Mouse (Mus musculus): ENCODE measurements at regions not wholly inside any gene's neighbourhood (a gene's known extent, or its start where the extent isn't known, plus 50 kb on each side); places are given as distances from the start of the nearest gene placed in this dataset.

DNA sequence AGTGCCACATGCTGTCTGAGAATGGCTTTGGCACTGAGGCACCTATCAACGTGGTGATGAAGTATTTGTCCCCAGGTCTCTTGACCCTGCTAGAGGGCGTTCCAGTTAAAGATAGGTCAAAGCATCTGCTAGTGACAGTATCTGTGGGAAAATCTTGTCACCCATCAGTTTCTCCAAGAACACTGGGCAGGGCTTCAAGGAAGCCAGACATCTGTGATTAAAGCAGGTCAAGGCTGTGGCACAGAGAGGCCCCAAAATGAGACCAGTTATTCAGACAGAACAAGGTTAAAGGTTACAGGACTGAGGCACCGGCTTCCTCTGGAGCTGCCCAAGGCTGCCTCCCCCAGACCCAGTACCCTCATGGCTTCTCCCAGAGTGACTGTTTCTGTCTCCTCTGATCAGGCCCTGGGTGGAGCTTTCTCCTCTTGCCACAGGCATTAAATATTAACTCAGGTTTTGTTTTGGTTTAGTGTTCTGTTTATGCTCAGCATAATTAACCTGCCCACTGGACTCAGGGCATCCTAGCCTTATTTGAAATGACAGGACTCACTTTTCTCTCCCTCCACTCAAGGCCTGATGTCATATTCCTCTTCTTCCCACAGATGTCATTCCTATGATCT lies 128.6 kb downstream of the Tmem17 start:
- DNase-seq (ENCODE audit: low spot score in 2 of 2) = no peak

DNA sequence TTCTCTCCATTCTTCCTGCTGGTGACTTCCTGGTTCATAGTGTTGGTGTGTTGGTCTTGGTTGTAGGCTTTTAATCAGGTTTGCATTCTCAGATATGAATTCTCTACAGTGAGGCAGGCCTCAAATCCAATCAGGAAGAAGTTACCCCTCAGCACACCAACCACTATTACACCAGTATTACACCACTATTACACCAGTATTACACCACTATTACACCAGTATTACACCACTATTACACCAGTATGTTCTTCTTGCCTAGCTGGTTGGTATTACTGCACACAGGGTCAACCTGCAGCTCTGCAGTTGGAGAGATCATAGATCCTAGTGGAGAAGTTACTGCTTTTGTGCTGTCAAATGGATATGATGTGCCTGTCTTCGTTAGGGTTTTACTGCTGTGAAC lies 129.6 kb downstream of the Tmem17 start:
- DNase-seq (ENCODE audit: low spot score in 2 of 2) = no peak

DNA sequence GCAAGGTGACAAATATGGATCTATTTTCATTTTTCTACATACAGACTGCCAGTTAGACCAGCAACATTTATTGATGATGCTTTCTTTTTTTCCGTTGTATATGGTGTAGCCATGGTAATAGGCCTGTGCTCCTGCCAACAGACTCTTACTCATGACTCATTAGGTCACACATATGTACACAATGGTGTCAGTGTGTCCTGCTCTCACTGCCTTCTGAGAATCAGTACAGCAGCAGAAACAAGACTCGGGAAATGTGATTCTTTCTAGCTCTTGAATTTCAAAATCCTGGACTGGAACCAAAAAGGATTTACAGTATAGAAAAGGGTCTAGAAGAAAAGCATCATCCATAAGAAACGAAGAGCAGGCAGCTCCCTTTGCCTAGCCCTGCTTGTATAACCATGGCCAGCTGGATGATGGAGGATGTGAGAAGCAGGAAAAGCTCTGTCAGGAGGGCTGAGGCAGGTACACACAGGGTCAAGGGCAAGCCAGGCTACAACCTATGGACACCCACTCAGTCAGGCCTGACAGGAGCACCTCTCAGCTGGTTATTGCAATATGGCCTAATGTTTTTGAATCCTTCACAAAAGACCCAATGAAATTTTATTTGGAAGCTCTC lies 132.2 kb downstream of the Tmem17 start:
- no peak for DNase-seq (ENCODE audit: low spot score in 2 of 2)

DNA sequence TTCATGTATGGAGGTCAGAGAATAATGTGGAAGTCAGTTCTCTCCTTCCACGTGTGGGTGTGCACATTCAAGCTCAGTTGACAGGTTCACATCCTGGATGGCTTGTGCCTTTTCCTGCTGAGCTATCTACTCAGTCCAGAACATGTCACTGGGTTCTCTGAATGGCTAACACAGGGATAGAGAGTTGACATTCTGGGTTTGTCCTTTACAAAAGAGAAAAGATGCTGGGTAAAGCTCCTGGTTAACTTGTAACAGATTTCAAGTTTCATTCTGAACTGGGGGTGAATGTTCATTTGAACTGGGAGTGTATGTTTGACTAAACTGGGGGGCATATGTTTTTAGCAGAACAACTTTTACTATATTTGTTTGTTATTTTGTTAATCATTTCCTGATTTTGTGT lies 133.0 kb downstream of the Tmem17 start:
- DNase-seq (ENCODE audit: low spot score in 2 of 2) = no peak

DNA sequence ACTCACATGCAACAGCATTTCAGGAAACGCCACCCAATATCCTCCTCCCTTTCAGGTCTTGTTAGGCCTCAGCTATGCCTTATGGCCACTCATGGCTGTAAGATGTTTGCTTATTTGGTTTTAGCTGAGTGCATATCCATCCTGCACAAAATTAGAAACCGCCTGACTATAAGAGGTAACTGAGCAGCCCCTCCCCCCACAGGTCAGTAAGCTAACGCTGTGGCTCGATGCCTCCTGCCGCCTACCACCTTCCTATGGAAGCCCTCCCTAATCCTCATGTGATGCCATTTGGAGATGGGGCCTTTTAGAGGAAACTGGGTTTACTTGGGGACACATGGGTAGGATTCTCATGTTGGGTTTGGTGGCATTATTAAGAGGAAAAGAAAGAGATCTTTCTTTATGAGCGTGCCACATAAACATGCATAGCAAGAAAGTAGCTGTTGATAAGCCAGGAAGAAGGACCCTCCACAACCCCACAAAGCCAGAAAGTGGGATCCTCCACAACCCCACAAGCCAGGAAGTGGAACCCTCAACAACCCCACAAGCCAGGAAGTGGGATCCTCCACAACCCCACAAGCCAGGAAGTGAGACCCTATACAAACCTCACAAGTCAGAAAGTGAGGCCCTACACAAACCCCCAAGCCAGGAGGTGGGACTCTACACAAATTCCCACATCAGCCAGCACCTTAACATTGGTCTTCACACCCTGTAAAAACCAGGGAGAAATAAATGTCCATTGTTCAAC lies 134.5 kb downstream of the Tmem17 start:
- no peak for DNase-seq (ENCODE audit: low spot score in 2 of 2)

DNA sequence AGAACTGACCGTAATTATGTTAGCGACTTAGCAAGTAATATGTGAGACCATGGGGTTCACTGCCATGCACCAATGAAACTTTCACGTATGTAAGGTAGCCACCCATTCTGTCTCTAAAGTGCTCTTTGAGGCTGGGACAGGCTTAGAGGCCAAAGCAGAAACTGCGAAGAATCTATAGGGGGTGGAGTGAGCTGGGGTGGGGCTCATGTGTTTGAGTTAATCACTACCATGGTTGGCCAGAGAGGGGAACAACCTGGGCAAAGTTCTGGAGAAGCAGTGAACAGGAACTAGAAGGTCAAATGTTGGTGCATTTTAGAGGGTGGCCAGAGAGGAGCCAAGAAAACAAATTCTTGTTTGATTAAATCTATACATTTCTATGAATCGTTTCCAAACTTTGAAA lies 136.4 kb downstream of the Tmem17 start:
- DNase-seq (ENCODE audit: low spot score in 2 of 2) = no peak

DNA sequence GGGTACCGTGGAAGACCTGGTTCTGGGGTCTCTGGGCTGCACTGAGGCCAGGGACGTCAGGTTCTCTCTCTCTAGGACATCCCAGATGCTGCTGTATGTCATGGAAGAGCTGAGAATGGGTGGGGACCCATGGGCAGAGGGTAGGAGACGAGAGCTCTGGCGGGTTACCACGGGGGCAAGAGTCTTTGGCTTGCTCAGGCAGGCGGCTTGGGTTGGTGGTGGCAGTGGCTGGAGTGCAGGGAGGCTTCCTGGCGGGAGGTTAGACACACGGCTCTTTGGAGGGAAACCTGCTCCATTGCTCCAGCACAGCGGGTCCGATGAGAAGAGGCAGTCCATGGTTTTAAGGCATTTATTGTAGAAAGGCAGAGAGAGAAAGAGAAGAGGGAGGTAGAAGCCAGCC lies 138.9 kb downstream of the Tmem17 start:
- DNase-seq (ENCODE audit: low spot score in 2 of 2) = no peak

DNA sequence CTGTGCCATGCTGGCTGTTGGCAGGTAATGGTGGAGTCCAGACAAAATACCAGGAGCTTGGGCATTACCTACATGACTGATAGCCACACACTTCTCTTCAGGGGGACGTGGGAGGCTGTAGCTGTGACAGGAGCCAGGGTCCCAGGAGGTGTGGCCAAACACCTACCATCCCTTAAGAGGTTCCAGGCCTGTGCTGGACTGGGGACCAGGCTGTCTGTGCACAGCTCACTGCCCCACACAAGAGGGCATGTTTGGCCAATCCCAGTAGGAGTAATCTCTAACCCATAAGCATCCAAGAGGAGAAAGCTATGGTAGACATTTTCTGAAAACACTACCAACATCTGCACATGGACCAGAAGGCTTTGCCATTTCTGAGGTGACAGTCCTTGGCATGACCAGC lies 139.4 kb downstream of the Tmem17 start:
- DNase-seq (ENCODE audit: low spot score in 2 of 2) = no peak

DNA sequence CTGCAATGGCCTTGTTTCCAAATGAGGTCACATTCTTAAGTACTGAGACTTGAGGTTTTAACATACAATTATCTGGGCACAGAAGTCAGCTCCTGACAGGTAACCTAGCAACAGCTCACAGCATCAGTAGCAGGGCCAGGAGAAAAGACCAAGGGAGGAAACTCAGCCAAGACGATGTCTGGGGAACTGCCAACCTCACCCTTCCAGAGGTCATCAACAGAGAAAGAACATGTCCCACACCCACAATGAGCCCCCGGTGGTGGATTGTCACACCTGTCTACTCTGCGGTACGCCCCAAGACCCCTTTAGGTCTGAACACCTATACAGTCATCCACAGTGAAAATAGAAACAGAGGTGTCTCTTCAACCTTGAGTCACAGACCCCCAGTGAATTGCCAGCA lies 140.0 kb downstream of the Tmem17 start:
- DNase-seq (ENCODE audit: low spot score in 2 of 2) = no peak

DNA sequence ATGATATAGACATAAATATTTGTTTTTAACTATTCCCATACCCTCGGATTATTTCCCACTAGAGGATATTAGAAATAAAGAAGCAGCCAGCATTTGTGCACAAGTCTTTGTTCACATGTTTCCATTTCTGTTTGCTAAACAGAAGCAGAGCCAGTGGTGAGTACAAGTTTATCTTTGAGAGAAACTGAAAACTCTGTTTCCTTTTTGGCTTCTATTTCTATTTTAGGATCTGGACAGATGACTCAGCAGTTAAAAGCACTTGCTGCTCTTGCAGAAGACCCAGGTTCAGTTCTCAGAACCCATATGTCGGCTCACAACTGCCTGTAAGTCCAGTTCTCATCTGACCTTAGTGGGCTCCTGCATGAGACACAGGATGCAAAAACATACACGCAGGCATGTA lies 141.0 kb downstream of the Tmem17 start:
- no peak for DNase-seq (ENCODE audit: low spot score in 2 of 2)

DNA sequence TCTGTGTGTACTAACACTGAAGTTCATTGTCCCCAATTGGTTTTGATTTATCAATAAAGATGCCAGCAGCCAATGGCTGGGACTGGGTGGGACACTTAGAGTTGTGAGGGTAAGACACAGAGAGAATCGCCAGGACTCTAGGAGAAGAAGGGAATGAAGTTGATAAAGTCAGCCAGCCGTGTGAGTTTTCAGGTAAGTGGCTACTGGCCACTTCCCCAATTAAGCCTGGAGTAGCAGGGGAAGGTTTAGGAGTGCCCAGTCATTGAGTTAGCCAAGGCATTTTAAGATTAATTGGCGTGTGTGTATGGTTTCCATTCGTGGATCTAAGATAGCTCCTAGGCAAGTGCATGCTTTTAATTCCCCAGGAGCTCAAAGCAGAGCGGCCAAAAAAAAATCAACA lies 141.5 kb downstream of the Tmem17 start:
- no peak for DNase-seq (ENCODE audit: low spot score in 2 of 2)

DNA sequence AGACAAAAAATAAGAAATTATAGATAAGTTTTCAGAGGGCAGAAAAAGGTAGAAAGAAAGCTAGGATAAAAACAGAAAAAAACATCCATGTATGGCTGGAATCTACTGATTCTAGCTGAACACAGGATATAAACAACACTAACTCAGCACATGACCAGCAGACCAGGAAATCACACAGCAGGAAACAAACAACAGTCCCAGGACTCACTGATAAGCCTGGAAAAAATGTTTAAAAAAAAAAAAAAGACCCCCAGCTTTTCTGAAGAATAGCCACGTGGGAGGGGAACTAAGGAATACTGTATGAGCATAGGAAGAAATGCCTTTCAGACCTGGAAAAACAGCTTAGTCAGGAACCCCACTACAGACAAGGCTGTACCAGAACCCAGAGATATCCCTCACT lies 145.7 kb downstream of the Tmem17 start:
- no peak for DNase-seq (ENCODE audit: low spot score in 2 of 2)

DNA sequence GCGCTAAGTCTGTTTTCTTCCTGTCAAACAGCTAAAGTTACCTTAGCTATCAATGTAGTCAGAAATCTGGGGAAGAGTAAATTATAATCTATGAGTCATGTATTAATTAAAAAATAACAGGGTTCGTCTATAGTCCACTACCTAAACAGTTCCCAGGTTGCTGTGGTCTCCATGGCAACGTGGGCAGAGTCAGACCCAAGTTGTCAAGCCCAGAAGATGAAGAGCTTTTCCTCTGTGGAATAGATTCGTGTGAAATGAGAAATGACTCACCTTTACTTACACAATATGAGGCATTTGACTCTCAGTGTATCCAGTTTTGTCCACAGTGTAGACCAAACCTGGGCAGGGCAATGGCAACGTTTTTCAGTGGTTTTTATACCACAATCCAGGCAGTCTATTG lies 149.2 kb downstream of the Tmem17 start:
- no peak for DNase-seq (ENCODE audit: low spot score in 2 of 2)

DNA sequence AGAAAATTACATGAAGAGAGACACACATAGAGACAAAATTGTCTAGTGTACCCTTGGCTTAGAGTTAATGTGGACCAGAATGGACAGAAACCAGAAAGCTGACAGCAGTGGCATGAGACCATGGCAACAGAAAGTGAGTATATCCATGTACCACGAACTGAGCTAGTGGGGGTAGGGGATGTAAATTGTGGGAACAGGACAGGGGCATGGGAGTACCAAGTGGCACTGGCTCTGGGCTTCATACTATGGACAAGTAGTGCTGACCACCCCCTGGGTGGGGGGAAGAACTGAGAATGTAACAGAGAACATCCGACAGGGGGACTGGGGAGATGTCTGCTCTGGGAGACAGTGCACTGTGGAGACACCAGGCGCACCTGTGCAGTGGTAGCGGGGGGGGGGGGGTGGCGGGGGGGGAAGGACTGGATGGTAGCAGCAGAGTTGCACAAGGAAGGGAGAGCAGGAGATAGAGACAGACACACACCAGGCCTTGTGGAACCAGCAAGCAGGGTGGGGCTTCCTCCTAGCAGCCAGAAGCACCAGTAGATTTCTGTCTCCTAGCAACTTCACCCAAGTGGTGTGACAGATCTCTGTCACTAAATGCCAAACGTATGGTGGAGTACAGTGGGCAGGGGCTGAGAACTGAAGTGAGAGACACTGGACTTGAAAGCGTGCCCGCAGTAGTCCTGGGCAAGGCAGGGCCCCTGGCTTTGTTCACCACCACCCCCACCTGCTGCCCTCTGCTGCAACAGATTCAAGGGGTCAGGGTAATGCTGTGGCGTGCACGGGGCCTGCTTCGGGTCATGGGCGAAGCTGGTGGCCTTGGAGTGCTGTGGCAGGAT lies 150.0 kb downstream of the Tmem17 start:
- DNase-seq (ENCODE audit: low spot score in 2 of 2) = peak in 1 of 2 experiments; percentile 39

DNA sequence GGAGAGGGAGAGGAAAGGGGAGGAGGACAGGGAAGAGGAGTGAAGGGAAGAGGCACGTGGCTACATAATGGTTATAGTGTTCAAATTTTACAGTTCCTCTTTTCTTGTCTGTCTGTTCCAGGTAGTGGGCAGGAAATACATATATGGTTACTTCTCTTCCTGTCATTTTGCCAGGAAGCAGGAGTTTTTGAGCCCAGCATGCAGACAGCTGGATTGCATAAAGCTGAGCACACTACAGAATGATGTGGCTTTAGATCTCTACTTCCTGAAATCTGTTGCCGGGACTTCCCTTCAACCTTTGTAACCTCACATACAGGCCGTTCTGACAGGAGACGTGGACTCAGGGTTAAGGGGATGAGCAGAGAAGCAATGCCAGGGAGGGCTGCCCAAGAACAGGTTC lies 154.1 kb downstream of the Tmem17 start:
- no peak for DNase-seq (ENCODE audit: low spot score in 2 of 2)

DNA sequence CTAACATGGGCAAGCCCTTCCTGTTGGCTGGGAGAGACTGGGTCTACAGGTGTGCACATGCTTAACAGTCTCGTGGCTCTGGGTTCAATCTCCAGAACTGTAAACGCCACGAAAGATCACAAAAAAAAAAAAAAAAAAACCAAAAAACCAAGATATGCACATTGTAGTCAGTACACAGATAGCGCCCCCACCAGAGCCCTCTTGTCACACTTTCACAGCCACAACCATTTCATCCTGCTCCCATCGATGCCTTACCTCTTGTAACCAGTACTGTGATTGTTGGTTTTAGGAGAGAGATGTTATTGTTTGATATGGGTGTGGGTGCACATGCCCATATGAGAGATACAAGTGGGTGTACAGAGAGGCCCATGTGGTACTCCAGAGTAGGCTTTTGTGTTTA lies 154.5 kb downstream of the Tmem17 start:
- DNase-seq (ENCODE audit: low spot score in 2 of 2) = no peak

DNA sequence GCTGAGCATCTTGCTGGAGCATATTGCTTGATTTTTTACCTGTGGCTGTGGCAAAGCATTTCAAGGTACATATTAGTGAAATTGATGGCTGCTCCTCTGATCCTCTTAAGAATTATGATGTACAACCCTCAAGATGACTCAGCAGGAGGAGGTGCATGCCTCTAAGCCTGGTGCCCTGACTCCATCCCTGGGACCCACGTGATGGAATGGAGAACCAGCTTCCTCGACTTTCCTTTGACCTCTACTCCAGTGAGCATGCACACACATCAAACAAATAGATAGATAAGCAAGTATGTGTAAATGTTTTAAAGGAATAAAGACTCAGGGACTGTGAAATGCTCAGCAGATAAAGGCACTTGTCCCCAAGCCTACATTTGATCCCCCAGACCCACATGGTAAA lies 156.3 kb downstream of the Tmem17 start:
- no peak for DNase-seq (ENCODE audit: low spot score in 2 of 2)

DNA sequence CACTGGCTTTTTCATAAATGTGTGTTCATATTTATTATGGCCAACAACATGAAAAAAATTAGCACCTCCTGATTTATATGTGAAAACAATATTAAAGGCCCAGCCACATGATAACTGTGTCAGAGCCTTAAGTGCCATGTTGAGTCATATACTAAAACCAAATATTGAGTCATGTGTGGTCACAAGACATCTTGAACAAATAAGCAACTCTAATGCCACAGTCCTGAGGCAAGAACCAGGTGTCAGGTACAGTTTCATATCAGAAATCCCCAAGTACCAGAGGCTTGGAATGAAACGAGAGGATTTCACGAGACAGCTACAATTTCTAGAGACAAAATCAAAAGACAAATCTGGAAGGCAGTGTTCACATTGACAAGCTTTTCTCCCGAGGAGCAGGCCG lies 157.4 kb downstream of the Tmem17 start:
- no peak for DNase-seq (ENCODE audit: low spot score in 2 of 2)

DNA sequence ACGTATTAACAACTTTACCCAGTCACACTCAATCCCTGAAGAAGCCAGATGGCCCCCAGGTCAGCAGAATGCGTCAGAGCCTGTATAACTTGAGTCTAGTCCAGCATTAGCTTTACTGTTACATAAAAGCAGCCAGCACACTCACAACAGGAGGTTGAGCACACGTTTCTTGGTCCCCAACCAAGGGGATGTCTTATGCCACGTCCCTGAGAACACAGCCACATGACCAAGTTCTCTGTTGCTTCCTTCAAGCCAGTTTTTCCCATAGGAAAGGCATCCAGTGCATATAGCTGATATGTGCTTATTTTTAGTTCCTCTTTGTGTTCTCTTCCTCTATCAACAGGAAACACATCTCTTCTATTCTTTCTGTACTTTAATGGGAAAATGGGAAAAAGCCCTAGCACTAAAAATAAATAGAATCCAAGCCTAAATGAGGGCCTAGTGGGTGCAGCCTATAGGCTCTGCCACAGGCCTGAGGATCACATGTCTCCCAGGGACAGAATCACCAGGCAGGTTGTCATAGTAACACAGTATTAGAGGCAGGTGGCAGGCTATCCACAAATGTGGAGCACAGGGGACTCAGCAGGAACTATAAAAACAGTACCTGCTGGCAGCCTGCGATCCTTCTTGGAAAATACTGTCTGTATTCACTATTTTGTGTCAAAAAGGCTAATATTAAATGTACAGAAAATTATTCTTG lies 160.1 kb downstream of the Tmem17 start:
- peak in 1 of 2 experiments; percentile 52 for DNase-seq (ENCODE audit: low spot score in 2 of 2)

DNA sequence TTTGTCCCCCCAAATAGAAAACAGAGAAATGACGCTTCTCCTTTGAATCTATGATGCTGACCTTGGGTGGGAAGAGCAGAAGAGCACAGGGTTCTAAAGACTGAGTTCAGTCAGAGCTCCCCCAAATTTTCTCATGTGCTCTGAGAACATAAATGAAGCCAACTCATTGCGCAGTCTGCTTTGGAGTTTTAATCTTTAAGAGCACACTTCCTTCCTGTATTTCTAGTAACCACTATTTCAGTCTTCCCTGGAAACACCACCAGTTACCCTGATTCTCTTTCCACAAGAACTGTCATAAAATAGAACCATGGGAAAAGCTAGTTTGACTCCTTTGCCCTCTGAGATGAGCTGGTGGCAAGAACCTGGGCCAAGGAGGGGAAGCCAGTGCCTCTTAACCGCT lies 163.2 kb downstream of the Tmem17 start:
- no peak for DNase-seq (ENCODE audit: low spot score in 2 of 2)

DNA sequence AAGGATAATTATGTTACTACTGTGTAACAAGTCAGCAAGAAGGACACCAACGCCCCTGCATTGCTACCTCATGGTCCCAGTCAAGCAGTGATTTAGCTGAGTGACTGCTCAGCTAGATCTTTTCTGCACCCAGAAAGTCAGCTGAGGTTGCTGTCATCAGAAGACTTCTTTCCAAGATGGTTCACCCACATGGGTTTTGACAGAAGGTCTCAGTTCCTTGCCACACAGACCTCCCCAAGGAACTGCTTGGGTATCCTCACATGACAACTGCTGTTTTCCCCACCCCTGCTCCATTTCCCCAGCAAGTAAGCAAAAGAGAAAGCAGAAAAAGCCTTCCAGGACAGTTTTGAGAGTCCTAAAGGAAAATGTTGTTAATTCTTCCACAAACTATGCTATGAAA lies 163.9 kb downstream of the Tmem17 start:
- DNase-seq (ENCODE audit: low spot score in 2 of 2) = no peak

All from layer of hippocampus, postnatal 14 days (tissue).